Mouse (Mus musculus): ENCODE data around the gene Krtdap. TPM values are rescaled to one million over a fixed set of nuclear protein-coding genes. Genes with fewer than 3 reads are reported as not detected.
"Not testable (repeated sequence)": the region's sequence is repeated elsewhere in the genome, so short reads cannot be mapped to it uniquely, and the experiment has no call there.

The Krtdap gene
- total RNA-seq, 1 experiment from 2014 or later = not detected

DNA sequence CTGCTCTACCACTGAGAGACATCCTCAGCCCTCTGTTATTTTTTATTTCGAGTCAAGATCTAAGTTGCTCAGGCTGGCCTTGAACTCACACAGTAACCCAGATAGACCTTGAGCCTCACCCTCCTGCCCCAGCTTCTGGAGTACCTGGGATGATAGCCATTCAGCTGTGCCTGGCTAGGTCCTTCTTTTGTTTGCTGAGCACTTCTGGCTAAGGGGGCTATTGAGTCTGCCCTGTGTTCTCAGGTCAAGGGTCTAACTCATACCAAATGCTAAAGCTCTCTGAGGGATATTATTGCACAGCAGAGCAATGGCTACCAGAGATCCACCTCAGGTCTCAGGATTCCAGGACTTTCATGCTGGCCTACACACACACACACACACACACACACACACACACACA is 2.5 kb upstream of the Krtdap start:
- no peak for ATAC-seq (replicated peaks; ENCODE audit: low read depth, poor library complexity, severe bottlenecking)

DNA sequence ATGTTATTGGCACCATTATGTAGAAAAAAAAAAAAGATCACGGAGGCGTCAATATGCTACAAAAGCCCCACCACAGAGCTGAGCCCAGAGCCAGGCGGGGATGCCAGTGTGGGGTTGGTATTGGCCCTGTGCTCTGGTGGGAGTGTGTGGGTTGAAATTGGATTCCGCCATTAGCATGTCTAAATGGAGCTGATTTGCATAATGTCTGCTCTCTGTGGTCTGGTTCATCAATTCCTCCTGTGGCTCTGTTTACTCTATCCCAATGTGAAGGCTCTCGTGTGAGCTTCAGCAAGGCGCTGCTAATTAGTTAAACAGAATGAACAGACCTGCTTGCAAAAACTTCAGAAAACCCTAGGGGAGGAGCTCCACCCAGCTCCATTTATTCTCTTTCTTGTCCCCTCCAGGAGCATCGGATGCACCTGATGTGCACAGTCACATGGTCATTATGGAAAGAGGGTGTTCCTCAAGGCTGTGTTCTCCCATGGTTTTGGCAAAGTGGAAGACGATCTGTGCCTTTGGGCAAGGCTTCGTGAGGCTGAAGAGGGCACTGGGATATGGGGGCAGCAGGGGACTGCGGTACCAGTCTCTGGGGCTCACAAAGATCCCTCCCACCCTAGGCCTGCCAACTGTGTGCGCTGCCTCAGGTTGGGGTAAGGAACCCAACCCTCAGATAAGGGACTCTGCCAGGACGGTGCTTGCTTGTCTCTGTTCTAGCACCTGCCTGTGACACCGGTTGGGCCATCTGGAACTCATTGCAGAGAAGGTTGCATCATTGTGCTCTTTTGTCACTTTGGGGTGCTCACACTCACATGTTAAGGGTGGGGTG is 1.8 kb upstream of the Krtdap start:
- ATAC-seq (replicated peaks; ENCODE audit: low read depth, poor library complexity, severe bottlenecking) = no peak

GRCm38 (mm10) chr7:30790141-30790540 is 2.4 kb downstream of the Krtdap start:
- ATAC-seq (replicated peaks; ENCODE audit: low read depth, poor library complexity, severe bottlenecking) = no peak

DNA sequence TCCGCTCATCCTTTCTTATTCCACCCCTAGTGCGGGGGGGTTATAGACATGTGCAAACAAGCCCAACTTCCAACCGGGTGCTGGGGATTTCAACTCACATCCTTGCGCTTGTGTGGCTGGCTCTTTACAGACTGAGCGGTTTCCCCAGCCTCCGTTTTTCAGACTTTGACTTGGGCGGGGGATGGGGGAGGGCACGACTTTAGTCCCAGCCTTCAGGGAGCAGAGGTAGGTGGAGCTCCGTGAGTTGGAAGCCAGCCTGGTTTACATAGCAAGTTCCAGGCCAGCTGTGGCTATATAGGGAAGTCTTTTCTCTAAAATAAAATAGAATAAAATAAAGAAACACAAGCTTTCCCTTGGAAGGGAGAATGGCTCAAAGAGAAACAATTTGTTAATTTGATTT is 4.2 kb downstream of the Krtdap start:
- ATAC-seq (replicated peaks; ENCODE audit: low read depth, poor library complexity, severe bottlenecking) = peak; percentile 47; the same call in 1 of the 2 replicates

DNA sequence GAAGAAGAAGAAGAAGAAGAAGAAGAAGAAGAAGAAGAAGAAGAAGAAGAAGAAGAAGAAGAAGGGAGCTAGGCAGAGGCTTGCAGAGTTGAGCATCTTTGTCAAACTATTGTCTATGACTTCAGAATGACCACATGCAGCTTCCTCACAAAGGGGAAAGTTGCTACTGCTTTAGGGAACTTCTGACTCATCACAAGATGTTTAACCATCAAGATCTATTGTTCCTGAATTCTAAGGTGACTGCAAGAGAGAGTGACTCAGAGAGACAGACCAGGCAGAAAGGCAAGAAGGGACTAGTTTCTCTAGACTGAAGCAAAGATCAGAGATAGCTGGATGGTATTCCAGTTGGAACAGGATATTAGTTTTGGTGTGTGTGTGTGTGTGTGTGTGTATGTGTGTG is 7.2 kb downstream of the Krtdap start:
- peak; percentile 73 for ATAC-seq (replicated peaks; ENCODE audit: low read depth, poor library complexity, severe bottlenecking)

- ATAC-seq (replicated peaks; ENCODE audit: low read depth, poor library complexity, severe bottlenecking) = no peak
Observed at GRCm38 (mm10) chr7:30796790-30797189, 9.1 kb downstream of the Krtdap start.

GRCm38 (mm10) chr7:30800653-30801052 is 13.0 kb downstream of the Krtdap start:
- ATAC-seq (replicated peaks; ENCODE audit: low read depth, poor library complexity, severe bottlenecking) = no peak

DNA sequence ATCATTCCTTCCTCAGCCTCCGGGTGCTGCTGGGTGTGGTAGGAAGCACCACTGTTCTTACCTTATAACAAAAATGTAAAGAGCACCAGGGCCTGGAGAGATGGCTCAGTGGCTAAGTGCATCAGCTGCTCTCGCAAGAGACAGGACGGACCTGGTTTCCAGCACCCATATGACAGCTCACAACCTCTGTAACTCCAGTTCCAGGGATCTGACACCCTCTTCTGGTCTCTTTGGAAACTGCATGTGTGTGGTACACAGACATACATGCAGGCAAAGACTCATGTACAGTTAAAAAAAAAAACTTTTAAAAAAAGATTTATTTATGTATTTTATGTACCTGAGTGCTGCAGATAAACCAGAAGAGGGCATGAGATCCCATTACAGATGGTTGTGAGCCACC is 15.6 kb downstream of the Krtdap start:
- ATAC-seq (replicated peaks; ENCODE audit: low read depth, poor library complexity, severe bottlenecking) = no peak

DNA sequence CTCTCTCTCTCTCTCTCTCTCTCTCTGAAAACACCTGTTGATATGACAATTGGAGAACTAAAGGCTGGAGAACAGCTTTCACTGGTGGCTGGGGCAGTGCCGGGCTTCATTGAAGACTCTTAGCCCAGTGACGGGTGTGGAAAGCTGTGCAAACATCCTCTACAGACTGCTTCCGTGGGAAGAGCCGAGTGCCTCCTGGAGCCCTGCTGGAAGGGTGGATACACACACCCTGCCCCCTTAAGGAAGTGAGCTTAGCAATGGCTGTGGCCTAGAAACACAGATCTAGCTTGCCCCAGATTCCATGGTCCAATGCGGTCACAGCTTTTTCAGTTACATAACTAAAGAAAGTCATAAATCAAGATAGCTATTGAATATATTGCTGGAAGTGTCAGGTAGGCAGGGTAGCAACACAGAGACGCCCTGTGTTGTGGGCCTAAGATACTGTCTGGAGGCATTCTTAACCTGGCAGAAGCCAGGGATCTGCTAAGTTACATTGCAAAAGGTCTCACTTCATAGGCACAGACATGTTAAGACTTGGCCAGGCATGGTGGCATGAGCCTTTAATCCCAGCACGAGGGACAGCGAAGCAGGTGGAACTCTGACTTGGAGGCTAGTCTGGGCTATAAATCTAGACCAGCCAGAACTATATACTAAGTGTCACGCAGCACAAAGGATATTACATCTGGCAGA is 16.5 kb downstream of the Krtdap start:
- ATAC-seq (replicated peaks; ENCODE audit: low read depth, poor library complexity, severe bottlenecking) = no peak

DNA sequence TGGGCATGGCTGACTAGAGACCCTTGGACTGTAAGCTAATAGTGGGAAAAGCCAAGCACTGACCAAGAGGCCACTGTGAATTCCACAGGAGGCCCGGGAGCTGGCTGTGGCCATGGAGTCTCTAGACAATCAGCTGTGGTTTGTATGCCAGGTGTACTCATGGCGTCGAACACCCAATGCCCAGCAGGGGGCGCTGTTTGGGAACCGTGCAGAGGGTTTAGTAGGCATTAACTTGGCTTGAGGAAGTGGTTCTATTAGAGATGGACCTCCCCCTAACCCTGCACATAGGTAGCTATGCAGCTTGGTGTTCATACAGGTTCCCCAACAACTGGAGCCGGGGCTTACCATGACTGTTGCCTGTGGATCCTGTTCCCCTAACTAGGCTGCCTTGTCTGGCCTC is 18.2 kb downstream of the Krtdap start:
- peak; percentile 77 for ATAC-seq (replicated peaks; ENCODE audit: low read depth, poor library complexity, severe bottlenecking)

DNA sequence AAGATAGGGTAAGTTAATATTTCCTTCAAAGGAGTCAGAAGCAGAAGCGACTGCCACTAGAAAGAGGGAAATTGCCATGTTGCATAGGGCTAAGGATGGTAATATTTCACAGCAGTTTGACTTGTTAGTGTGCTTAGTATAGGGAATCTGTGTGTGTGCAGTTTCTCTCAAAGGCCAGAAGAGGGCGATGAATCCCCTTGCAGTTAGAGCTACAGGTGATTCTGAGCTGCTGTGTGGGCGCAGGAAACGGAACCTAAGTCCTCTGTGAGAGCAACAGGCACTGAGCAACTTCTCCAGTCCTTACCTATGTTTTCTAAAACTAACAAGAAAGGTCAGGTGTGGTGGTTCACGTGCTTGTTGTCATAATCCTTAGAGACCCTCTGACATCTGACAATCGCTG is 22.6 kb downstream of the Krtdap start:
- no peak for ATAC-seq (replicated peaks; ENCODE audit: low read depth, poor library complexity, severe bottlenecking)

DNA sequence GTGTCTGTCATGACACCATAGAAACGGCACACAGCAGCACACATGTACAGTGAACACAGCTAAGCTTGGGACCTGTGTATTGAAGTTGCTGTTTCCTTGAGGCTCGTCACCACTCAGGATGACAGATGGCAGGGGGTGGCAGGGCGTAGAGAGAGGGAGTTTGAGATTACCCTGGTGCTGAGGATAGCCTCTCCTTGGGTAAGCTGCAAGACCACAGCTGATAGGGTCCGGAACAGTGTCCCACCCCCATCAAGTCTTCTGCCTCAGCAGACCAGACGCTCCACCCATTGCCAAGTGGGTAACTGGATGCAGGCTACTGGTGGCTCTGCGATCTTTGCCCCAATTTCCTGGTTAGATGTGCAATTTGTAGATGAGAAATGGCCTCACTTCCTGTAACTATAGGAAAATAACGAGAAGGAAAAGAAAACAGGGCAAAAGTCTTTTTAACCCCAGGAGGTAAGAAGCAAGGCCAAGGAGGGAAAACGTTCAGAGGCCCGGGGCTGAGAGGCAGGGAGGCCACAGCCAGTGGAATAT is 24.1 kb downstream of the Krtdap start:
- ATAC-seq (replicated peaks; ENCODE audit: low read depth, poor library complexity, severe bottlenecking) = peak; percentile 84

DNA sequence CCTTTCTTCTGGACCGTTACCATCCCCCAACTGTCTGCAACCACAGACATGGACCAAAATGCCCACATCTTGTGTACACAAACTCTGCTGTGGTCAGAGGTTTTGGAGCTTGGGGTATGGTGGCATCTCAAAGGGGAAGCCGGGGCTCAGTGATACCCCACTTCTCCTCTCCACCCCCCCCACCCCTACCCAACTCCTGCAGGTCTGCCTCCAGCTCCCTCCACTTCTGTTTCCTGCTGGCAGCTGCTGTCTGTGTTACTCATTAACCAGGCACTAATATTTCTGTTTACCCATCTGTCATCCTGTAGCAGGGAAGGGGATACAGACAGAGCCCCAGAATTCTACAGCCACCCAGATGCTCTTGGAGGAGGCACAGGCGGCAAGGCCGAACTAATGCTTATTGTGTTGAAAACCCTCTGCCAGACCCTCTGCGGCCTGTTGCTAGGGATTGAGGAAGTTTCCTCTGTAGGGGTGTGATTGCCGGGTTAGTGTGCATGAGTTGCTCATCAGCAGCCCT is 24.7 kb downstream of the Krtdap start:
- ATAC-seq (replicated peaks; ENCODE audit: low read depth, poor library complexity, severe bottlenecking) = peak; percentile 79

DNA sequence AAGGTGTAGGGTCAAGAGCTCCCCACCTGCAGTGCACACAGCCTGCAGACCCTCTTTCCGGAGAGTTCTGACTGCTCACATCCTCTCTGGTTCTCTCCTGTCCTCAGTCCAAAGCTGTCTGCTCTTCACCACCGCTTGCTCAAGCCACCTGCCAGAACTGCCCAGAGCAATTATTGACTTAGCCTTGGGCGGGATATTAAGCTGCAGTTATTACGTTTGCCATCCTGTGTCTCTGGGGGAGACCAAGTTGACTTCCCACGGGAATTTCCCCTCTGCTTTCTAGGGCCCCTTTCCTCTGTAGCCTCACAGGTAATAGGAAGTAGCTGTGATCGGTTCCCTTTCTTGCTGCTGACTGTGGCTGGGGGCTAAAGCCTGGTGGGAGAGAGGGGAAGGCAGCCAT is 32.4 kb downstream of the Krtdap start:
- 0 out of 2 replicates have a peak, but pooled peaks have one; percentile 12 for ATAC-seq (replicated peaks; ENCODE audit: low read depth, poor library complexity, severe bottlenecking)

- ATAC-seq (replicated peaks; ENCODE audit: low read depth, poor library complexity, severe bottlenecking) = peak; percentile 50
Observed at GRCm38 (mm10) chr7:30820854-30821445, 33.3 kb downstream of the Krtdap start.

- ATAC-seq (replicated peaks; ENCODE audit: low read depth, poor library complexity, severe bottlenecking) = no peak; the same call in 1 of the 2 replicates
Observed at GRCm38 (mm10) chr7:30821532-30821931, 33.8 kb downstream of the Krtdap start.

GRCm38 (mm10) chr7:30823675-30824074 is 36.0 kb downstream of the Krtdap start, which contains the start of gene Ffar2:
Gene Ffar2, minus strand, starts transcription at chr7:30823775.
- ATAC-seq (replicated peaks; ENCODE audit: low read depth, poor library complexity, severe bottlenecking) = no peak

DNA sequence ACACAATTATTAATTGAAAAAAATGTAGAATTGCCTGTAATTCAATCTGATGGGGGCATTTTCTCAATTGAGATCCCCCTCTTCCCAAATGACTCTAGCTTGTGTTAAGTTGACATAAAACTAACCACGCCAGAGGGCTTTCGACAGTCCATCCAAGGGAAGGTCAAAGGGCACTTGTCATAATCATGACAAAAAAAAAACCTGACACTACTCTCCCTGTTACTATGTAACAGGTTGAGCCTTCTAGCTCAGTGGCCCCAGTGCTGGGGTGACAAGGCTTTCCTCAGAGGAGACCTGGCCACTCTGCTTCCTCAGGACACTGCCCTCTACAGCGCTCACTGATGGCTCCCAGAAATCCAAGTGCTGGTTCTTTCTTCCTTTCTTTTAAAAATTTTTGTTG is 36.6 kb downstream of the Krtdap start:
- no peak for ATAC-seq (replicated peaks; ENCODE audit: low read depth, poor library complexity, severe bottlenecking)

- ATAC-seq (replicated peaks; ENCODE audit: low read depth, poor library complexity, severe bottlenecking) = no peak
Observed at GRCm38 (mm10) chr7:30826660-30827059, 39.0 kb downstream of the Krtdap start.

DNA sequence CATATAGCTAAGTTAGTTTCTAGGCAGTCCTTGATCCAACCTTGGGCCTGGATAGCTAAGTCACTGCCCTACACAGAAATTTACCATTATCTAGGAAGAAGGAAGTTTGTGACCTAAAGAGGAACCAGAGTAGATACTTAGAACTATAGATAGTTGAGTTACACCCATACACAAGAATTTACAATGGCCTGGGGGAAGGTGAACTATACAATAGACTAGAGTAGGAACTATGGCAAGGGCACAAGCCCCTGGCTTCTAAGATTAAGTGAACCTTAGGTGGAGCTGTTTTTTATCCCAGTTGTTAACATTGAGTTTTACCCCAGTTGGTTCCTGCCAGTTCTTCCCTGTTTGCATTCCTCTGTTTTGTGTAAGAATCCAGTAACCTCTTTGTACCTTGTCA is 41.2 kb downstream of the Krtdap start:
- ATAC-seq (replicated peaks; ENCODE audit: low read depth, poor library complexity, severe bottlenecking) = not testable (repeated sequence)

Data from common myeloid progenitor, adult 5-6 weeks (primary cell).